Mouse (Mus musculus) thymus, postnatal 0 days (tissue): ENCODE measurements around the gene Cfap73. TPM values are rescaled to one million over a fixed set of nuclear protein-coding genes. Genes with fewer than 3 reads are reported as not detected.

Source experiments
- DNase-seq: peaks from one replicate; pipeline ENCODE4 v3.0.0-alpha.2; 2015; ENCODE audit warnings: low spot score
- polyA plus RNA-seq: library from polyadenylated mRNA; unstranded; fragments of >200 nt; fragmentation: Nextera tagmentation; extraction: Ambion mirVana; gene quantifications from 2 replicates; pipeline ENCODE4 v1.2.1, GENCODE M21; 2015

The Cfap73 gene
- polyA plus RNA-seq, 1 experiment from 2014 or later, result 0.30 TPM

- peak; percentile 53 for DNase-seq
Measured at GRCm38 (mm10) chr5:120647814-120648491, 13.9 kb upstream of the Cfap73 start.

- DNase-seq, result peak; percentile 37
Measured at GRCm38 (mm10) chr5:120647361-120647760, 13.3 kb upstream of the Cfap73 start.

GRCm38 (mm10) chr5:120645851-120646250, 11.8 kb upstream of the Cfap73 start:
- DNase-seq, result no peak

GRCm38 (mm10) chr5:120644227-120644626, 10.2 kb upstream of the Cfap73 start:
- DNase-seq, result no peak

- no peak for DNase-seq
Measured at GRCm38 (mm10) chr5:120643365-120644085, 9.5 kb upstream of the Cfap73 start.

- no peak for DNase-seq
Measured at GRCm38 (mm10) chr5:120640094-120640493, 6.1 kb upstream of the Cfap73 start.

- DNase-seq, result no peak
Measured at GRCm38 (mm10) chr5:120635633-120636032, 1.6 kb upstream of the Cfap73 start.

GRCm38 (mm10) chr5:120634860-120635259, 825 bp upstream of the Cfap73 start:
- no peak for DNase-seq

- DNase-seq, result no peak
Measured at GRCm38 (mm10) chr5:120631892-120632291, 2.1 kb downstream of the Cfap73 start.

- peak; percentile 52 for DNase-seq
Measured at GRCm38 (mm10) chr5:120631128-120631527, 2.9 kb downstream of the Cfap73 start.

GRCm38 (mm10) chr5:120628624-120629023, 5.4 kb downstream of the Cfap73 start:
- DNase-seq, result no peak

GRCm38 (mm10) chr5:120627515-120628300, 6.3 kb downstream of the Cfap73 start:
- DNase-seq, result no peak

- DNase-seq, result peak; percentile 47
Measured at GRCm38 (mm10) chr5:120626399-120626798, 7.6 kb downstream of the Cfap73 start.

- no peak for DNase-seq
Measured at GRCm38 (mm10) chr5:120624427-120624826, 9.6 kb downstream of the Cfap73 start.

GRCm38 (mm10) chr5:120622198-120622851, 11.7 kb downstream of the Cfap73 start:
- no peak for DNase-seq

GRCm38 (mm10) chr5:120621846-120622197, 12.2 kb downstream of the Cfap73 start:
- DNase-seq, result no peak

- peak; percentile 93 for DNase-seq
Measured at GRCm38 (mm10) chr5:120621078-120621765, 12.8 kb downstream of the Cfap73 start.

GRCm38 (mm10) chr5:120620375-120621077, 13.5 kb downstream of the Cfap73 start:
- DNase-seq, result peak; percentile 94

GRCm38 (mm10) chr5:120619201-120619600, 14.8 kb downstream of the Cfap73 start:
- peak; percentile 83 for DNase-seq

GRCm38 (mm10) chr5:120618778-120619177, 15.3 kb downstream of the Cfap73 start:
- no peak for DNase-seq
